Mouse (Mus musculus): ENCODE measurements around the gene Pgpep1l.
A peak's percentile ranks its signal among the peaks of the same experiment; 100 is the strongest.
"Not testable (repeated sequence)": the region's sequence is repeated elsewhere in the genome, so short reads cannot be mapped to it uniquely, and the experiment has no call there.

The Pgpep1l gene

DNA sequence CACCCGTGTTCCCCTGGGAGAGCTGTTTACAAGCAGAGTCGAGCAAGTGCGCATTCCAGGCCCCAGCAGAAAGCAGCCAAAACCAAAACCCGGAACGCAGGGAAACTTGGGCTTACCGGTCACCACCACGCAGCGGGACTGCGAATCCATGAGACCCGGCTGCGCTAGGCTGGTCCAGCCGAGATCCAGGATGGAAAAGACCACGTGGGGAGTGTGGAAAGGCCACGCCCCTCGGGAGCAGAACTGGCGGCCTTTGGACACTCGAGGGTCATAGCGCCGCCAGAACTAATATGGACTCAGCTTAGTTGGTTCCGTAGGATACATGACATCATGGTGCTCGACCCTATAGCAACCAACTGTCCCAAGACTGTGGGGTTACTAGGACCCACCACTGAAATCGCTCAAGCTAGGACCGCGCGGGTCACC is at the start of gene Pgpep1l:
Gene Pgpep1l (minus strand): TSS at position 206 of the 426 bp plus-strand sequence.
- DNase-seq (ENCODE audit: low spot score in 2 of 2): peak; percentile 26 to 68

DNA sequence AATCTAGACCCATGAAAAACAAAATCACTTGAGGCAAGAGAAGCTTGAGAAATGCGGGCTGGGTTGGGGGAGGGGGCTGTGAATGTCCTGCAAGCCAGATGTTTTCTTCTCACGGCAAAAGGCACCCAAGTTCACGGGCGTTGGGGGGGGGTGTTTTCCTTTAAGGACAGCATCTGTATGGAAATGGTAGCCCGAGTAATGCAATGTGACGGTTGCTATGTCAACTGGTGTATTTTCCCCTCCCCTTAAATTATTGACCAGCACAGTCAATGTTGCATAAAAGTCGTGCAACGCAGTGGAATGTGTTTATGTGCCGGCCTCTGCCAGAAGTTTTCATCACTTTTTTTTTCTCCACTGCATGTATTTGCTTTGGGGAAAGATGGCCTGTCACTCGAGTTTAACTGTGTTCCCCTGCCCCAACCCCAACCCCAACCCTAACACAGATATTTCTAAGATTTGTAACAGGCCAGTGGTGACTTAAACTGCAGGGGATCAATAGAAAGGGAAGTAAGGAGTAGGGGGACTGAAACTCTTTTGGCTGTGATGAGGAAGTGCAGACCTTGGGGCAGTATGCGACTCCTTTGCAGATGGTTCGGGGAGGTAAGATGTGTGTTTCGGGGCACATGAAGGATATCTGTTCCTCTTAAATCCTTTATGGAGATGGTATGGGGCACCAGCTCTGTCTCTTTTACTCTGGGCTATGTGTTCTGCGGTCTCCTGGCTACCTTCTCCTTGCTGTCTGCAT is 49.2 kb upstream of the Pgpep1l start:
- DNase-seq (ENCODE audit: low spot score in 2 of 2): no peak

DNA sequence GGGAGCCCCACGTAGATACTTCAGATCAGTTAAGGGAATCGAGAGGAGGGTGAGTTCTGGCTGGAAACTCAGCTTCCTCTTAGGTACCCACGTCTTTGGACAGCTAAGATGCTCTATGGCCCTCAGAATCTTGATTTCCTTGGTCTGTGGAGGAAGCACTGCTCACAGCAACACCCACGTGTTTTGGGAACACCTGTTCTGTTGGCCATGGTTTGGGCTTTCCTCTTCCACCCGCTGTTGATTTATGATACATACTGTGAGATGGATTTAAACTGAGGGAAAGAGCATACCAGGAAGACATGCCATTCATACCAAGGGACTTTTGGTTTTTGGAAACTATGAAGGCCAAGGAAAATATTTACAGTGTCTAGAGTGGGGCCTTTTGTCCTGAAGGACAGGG is 48.4 kb upstream of the Pgpep1l start:
- no peak for DNase-seq (ENCODE audit: low spot score in 2 of 2)

GRCm38 (mm10) chr7:68311469-68311868 is 47.4 kb upstream of the Pgpep1l start:
- no peak for DNase-seq (ENCODE audit: low spot score in 2 of 2)

- no peak for DNase-seq (ENCODE audit: low spot score in 2 of 2)
These were observed 42.7 kb upstream of the Pgpep1l start for GRCm38 (mm10) chr7:68306756-68307155.

- DNase-seq (ENCODE audit: low spot score in 2 of 2): no peak
These were observed 41.9 kb upstream of the Pgpep1l start for GRCm38 (mm10) chr7:68305781-68306575.

- DNase-seq (ENCODE audit: low spot score in 2 of 2): no peak
These were observed 39.7 kb upstream of the Pgpep1l start for GRCm38 (mm10) chr7:68303685-68304084.

GRCm38 (mm10) chr7:68302586-68303433 is 38.8 kb upstream of the Pgpep1l start:
- peak; percentile 59 to 70 for DNase-seq (ENCODE audit: low spot score in 2 of 2)

GRCm38 (mm10) chr7:68301160-68301559 is 37.1 kb upstream of the Pgpep1l start:
- DNase-seq (ENCODE audit: low spot score in 2 of 2): no peak

DNA sequence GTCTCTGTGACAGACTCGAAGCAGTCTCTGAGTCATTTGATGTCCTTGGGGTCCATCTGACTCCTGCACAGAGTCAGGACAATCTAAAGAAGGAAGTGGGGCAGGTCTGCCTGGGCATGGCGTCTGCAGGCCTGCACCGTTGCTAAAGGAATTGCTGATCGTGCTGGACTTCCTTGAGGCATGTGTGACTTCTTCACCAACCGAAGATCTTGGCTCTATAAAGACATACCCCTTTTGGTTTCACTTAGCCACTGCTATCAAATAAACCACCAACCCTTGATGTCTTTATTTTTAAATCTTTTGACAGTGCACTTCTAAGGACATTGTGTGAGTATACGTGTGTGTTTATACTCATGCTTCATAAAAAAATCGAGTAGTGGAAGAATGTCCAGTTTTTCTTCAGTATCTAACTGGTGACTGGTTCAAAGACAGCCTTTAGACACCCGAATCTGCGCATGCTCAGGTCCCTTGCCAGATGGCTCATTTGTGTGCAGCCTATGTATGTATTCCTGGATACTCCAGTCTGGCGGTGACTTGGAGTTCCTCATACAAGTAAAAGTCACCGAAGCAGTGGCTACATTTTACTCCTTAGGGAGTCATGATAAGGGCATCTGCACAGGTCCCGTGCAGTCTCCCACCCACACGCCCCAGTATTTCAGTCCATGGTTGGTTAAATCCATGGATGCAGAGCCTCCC is 34.5 kb upstream of the Pgpep1l start:
- no peak for DNase-seq (ENCODE audit: low spot score in 2 of 2)

DNA sequence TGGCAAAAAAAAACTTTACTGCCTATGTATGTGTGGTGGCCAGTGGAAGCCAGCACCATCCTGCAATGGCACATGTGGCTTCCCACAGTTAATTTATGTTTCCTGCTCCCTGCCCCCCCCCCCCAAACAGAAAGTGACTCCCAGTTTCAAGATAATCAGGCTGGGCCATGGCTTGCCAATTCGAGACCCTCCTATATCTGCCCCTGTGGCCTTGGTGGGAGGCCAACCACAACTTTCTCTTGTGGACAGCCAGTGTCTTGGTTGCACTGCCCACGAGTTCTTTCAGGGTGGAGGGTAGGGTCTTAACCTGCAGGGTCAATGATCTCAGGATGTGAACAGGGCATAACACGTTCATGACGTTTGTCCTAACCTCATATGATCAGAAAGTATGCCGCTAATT is 32.5 kb upstream of the Pgpep1l start:
- no peak for DNase-seq (ENCODE audit: low spot score in 2 of 2)

- DNase-seq (ENCODE audit: low spot score in 2 of 2): no peak
These were observed 30.2 kb upstream of the Pgpep1l start for GRCm38 (mm10) chr7:68293997-68294789.

DNA sequence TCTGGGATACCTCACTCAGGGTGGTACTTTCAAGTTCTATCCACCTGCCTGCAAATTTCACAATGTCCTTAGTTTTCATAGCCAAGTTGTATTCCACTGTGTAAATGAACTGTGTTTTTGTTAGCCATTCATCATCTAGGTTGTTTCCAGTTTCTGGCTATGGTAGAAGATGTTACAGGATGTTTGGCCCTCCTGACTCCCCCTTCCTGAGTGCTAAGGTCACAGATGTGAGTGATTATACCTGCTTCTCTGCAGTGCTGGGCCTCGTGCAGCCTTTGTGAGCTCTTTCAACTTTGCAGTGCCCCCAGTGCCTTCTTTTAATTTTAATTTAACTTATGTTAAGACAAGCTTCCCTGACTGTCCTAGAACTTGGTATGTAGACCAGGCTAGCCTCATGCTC is 27.6 kb upstream of the Pgpep1l start:
- DNase-seq (ENCODE audit: low spot score in 2 of 2): no peak

DNA sequence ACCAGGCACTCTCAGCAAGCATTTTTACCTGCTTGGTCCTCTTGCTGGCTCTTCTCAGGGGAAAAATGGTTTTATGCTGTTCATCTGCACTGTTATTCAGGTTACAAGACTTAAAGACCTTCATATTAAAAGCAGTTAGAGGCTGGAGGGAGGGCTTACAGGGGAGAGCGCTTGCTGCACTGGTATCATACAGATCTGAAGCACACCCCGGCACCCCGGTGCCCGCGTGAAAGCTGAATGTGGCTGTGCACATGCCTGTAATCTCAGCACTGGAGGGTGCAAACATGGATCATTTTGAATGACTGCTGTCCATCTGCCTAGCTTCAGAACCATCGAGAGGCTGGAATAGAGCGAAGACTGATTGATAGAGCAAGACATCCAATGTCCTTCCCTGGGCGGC is 25.0 kb upstream of the Pgpep1l start:
- DNase-seq (ENCODE audit: low spot score in 2 of 2): no peak

- not testable (repeated sequence) for DNase-seq (ENCODE audit: low spot score in 2 of 2)
These were observed 24.0 kb upstream of the Pgpep1l start for GRCm38 (mm10) chr7:68288000-68288399.

DNA sequence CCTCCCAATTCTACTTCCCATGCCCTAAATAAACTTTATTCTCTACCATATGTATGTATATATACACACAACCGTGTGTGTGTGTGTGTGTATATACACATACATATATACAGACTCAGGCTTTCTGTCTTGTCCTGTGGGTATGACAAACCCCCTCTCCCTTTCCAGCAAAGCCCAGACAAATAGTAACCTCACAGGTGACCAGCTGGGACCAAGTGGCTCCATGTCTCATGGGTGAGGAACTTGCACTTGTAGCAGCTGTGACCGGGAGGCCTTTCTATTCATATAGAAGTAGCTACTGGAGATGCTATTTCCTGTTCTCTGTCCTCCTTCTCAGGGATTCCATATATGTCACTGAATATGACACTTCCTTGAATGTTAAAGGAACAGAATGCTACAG is 23.5 kb upstream of the Pgpep1l start:
- DNase-seq (ENCODE audit: low spot score in 2 of 2): no peak

- DNase-seq (ENCODE audit: low spot score in 2 of 2): no peak
These were observed 22.8 kb upstream of the Pgpep1l start for GRCm38 (mm10) chr7:68286526-68287481.

GRCm38 (mm10) chr7:68285851-68286298 is 21.8 kb upstream of the Pgpep1l start:
- DNase-seq (ENCODE audit: low spot score in 2 of 2): no peak

GRCm38 (mm10) chr7:68283776-68284175 is 19.7 kb upstream of the Pgpep1l start:
- DNase-seq (ENCODE audit: low spot score in 2 of 2): no peak

All from urinary bladder, postnatal 4 days (tissue).